30 mouse cellular contexts compared by ENCODE assay signal in genomic region chr1:82619981-82620380, GRCm38 (mm10). TPM values are rescaled to one million over a fixed set of nuclear protein-coding genes. Genes with fewer than 3 reads are reported as not detected.
"Had no signal": no experiment of that assay in that cellular context is flagged by ENCODE, and none has a peak within 500 bp of the region (broad histone marks: within the 10 kb centered on the region; RNA-seq: fewer than 3 reads in every experiment).

No protein-coding gene starts in this region.

- H3K27me3 ChIP-seq: embryonic facial prominence, embryonic 12.5 days; embryonic facial prominence, embryonic 13.5 days; embryonic facial prominence, embryonic 15.5 days; forebrain, embryonic 12.5 days; forebrain, embryonic 13.5 days; forebrain, embryonic 15.5 days had no signal

- H3K4me1 ChIP-seq: embryonic facial prominence, embryonic 10.5 days; embryonic facial prominence, embryonic 12.5 days; embryonic facial prominence, embryonic 13.5 days; embryonic facial prominence, embryonic 15.5 days; forebrain, embryonic 10.5 days; forebrain, embryonic 12.5 days; forebrain, embryonic 13.5 days; forebrain, embryonic 15.5 days had no signal

- H3K4me2 ChIP-seq: embryonic facial prominence, embryonic 12.5 days; embryonic facial prominence, embryonic 13.5 days; embryonic facial prominence, embryonic 15.5 days; forebrain, embryonic 12.5 days; forebrain, embryonic 13.5 days; forebrain, embryonic 15.5 days had no signal

- H3K9ac ChIP-seq: embryonic facial prominence, embryonic 12.5 days; embryonic facial prominence, embryonic 13.5 days; embryonic facial prominence, embryonic 15.5 days; forebrain, embryonic 12.5 days; forebrain, embryonic 13.5 days; forebrain, embryonic 15.5 days; forebrain, postnatal 0 days had no signal

- DNase-seq: cerebellum, adult 2 months; cerebellum, adult 8-10 months; cerebellum, adult 9-10 months; cerebellum, adult 9-11 months; cerebellum, postnatal 10 days; cerebellum, postnatal 14 days; cerebellum, postnatal 25 days; cerebellum, postnatal 36 days; embryo, embryonic 11 days; forebrain, postnatal 0 days; gastrocnemius, adult 2 months; gastrocnemius, postnatal 10 days; gastrocnemius, postnatal 14 days; gastrocnemius, postnatal 25 days; gastrocnemius, postnatal 36 days; heart, adult 18-20 months; heart, adult 2 months had no signal

- ATAC-seq: forebrain, embryonic 13.5 days; forebrain, embryonic 14.5 days; forebrain, embryonic 15.5 days; forebrain, embryonic 16.5 days; forebrain, postnatal 0 days had no signal

- H3K27ac ChIP-seq: embryonic facial prominence, embryonic 10.5 days; embryonic facial prominence, embryonic 12.5 days; embryonic facial prominence, embryonic 13.5 days; embryonic facial prominence, embryonic 15.5 days; forebrain, embryonic 10.5 days; forebrain, embryonic 12.5 days; forebrain, embryonic 13.5 days; forebrain, embryonic 15.5 days; gastrocnemius, adult 2 months; heart, adult 2 months had no signal

- H3K9me3 ChIP-seq: embryonic facial prominence, embryonic 10.5 days; embryonic facial prominence, embryonic 12.5 days; embryonic facial prominence, embryonic 13.5 days; embryonic facial prominence, embryonic 15.5 days; forebrain, embryonic 10.5 days; forebrain, embryonic 12.5 days; forebrain, embryonic 13.5 days; forebrain, embryonic 15.5 days had no signal

- H3K4me3 ChIP-seq: embryonic facial prominence, embryonic 10.5 days; embryonic facial prominence, embryonic 12.5 days; embryonic facial prominence, embryonic 13.5 days; embryonic facial prominence, embryonic 15.5 days; erythroblast, embryonic 14.5 days; forebrain, embryonic 10.5 days; forebrain, embryonic 12.5 days; forebrain, embryonic 13.5 days; forebrain, embryonic 15.5 days; gastrocnemius, adult 2 months; heart, adult 2 months had no signal

- H3K36me3 ChIP-seq: embryonic facial prominence, embryonic 10.5 days; embryonic facial prominence, embryonic 12.5 days; embryonic facial prominence, embryonic 13.5 days; embryonic facial prominence, embryonic 15.5 days; forebrain, embryonic 10.5 days; forebrain, embryonic 12.5 days; forebrain, embryonic 15.5 days had no signal

RNA-seq across cellular contexts. Expression of gene Col4a3, which starts 33.3 kb away (rescaled TPM):
- total RNA-seq: common myeloid progenitor, adult 5-6 weeks; granulocyte monocyte progenitor cell, adult 5-6 weeks had no signal

RNA-seq across cellular contexts. Expression of gene Col4a4, which starts 33.3 kb away (rescaled TPM):
- total RNA-seq: granulocyte monocyte progenitor cell, adult 5-6 weeks had no signal
- polyA plus RNA-seq: erythroblast, embryonic 14.5 days had no signal
